Mouse (Mus musculus) liver, embryonic 14.5 days (tissue): ENCODE results near the gene Rimbp3.

Experiments used
- CTCF ChIP-seq: IDR thresholded peaks from 2 replicates; pipeline ENCODE4 v1.5.1; 2016; ENCODE audit warnings: antibody characterized with exemption, low read depth, control low read depth
- EP300 ChIP-seq: IDR thresholded peaks from 2 replicates; pipeline ENCODE4 v1.6.1; 2016; ENCODE audit warnings: antibody characterized with exemption, low read depth

- no peak for TF ChIP-seq CTCF
- TF ChIP-seq EP300 = no peak
Observed at GRCm38 (mm10) chr16:17243731-17244130, 35.3 kb downstream of the Rimbp3 start.
